Mouse (Mus musculus) myocyte (in vitro differentiated cells): ENCODE measurements at regions not wholly inside any gene's neighbourhood (a gene's known extent, or its start where the extent isn't known, plus 50 kb on each side); places are given as distances from the start of the nearest gene placed in this dataset.

Source experiments
- E2F4 ChIP-seq: IDR thresholded peaks from one replicate; pipeline ENCODE4 v1.6.1; 2011; ENCODE audit warnings: mild to moderate bottlenecking, control low read depth, moderate library complexity; ENCODE audit not compliant: insufficient read depth
- MAX ChIP-seq: IDR thresholded peaks from one replicate; pipeline ENCODE4 v1.6.1; 2011; ENCODE audit warnings: low read depth, mild to moderate bottlenecking, control low read depth
- MYOD1 ChIP-seq, 3 experiments: IDR thresholded peaks; one replicate each; pipeline ENCODE4 v1.6.1; 2011; ENCODE audit warnings: control low read depth in 2 of 3, low read depth in 2 of 3, mild to moderate bottlenecking in 2 of 3, moderate library complexity in 1 of 3; ENCODE audit not compliant: insufficient read length in 2 of 3, control insufficient read depth in 1 of 3
- MYOG ChIP-seq, 3 experiments: IDR thresholded peaks; one replicate each; pipeline ENCODE4 v1.6.1; 2011; ENCODE audit warnings: control low read depth in 2 of 3, low read depth in 2 of 3, mild to moderate bottlenecking in 2 of 3; ENCODE audit not compliant: insufficient read length in 2 of 3, control insufficient read depth in 1 of 3, insufficient read depth in 1 of 3
- POLR2A ChIP-seq: IDR thresholded peaks from one replicate; pipeline ENCODE4 v1.6.1; 2011; ENCODE audit warnings: low read depth, mild to moderate bottlenecking, control low read depth, moderate library complexity; ENCODE audit not compliant: insufficient read length
- POLR2AphosphoS2 ChIP-seq: IDR thresholded peaks from one replicate; pipeline ENCODE4 v1.6.1; 2011; ENCODE audit warnings: low read depth, control low read depth; ENCODE audit not compliant: insufficient read length
- USF1 ChIP-seq: IDR thresholded peaks from one replicate; pipeline ENCODE4 v1.6.1; 2011; ENCODE audit warnings: low read depth, mild to moderate bottlenecking, control low read depth, moderate library complexity

- TF ChIP-seq POLR2AphosphoS2 (no peak), E2F4 (no peak), MAX (no peak), POLR2A (no peak), MYOD1 (IDR thresholded peaks at IDR 0.05; ENCODE audit: control insufficient read depth in 1 of 3, insufficient read length in 2 of 3, low read depth in 2 of 3) (peak in 2 of 3 experiments; percentile 52 to 70), MYOG (IDR thresholded peaks at IDR 0.05; ENCODE audit: control insufficient read depth in 1 of 3, insufficient read depth in 1 of 3, insufficient read length in 2 of 3, low read depth in 2 of 3) (peak in 2 of 3 experiments; percentile 42 to 78), USF1 (no peak)
Observed at GRCm38 (mm10) chr7:111896255-111896654, 116.5 kb upstream of the Galnt18 start.
